Mouse (Mus musculus): Measurements from ENCODE around the gene Eno1.

DNA sequence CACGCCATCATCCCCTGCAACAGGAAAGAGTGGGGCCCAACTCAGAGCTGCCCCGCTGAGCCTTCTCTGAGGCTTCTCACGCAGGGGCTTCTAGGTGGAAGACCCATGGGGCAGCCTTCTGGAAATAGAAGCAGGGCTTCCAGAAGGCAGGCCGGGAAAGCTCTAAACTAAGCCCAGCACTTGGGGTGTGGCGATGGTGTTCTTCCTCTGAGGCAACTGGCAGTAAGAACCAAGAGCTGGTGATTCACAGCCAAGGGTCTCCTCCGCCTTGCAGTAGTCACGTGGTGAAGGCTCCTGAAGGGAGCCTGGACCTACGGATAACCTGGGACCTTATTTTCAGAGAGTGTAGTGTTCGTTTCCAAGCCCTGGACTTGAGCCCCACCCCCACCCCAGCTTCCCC is 38.3 kb upstream of the Eno1 start:
- no peak for TF ChIP-seq CTCF (IDR thresholded peaks at IDR 0.05; ENCODE audit: low read depth, low read length)
- no peak for TF ChIP-seq POLR2A (IDR thresholded peaks at IDR 0.05; ENCODE audit: borderline replicate concordance, low read depth, low read length)

Data from bone marrow macrophage, adult 2 months (primary cell).